Mouse (Mus musculus) liver, adult 2 months (tissue): ENCODE data around the gene Lin28a.

ENCODE experiments used
- CTCF ChIP-seq: fragments of 200-500 bp; IDR thresholded peaks from 2 replicates; pipeline ENCODE4 v1.5.1; 2011; ENCODE audit warnings: low read depth, low read length, control low read depth
- POLR2A ChIP-seq: fragments of 200-500 bp; IDR thresholded peaks from 2 replicates; pipeline ENCODE4 v1.6.1; 2011; ENCODE audit warnings: low read length, control low read depth; ENCODE audit not compliant: insufficient read depth; ENCODE audit errors: extremely low read depth

- TF ChIP-seq POLR2A (no peak), CTCF (peak; percentile 89)
Observed at GRCm38 (mm10) chr4:134035953-134036352, 17.3 kb upstream of the Lin28a start.
